Mouse (Mus musculus): ENCODE measurements around the gene Dnah12.

- TF ChIP-seq FLI1 (IDR thresholded peaks at IDR 0.05; ENCODE audit: low read length) (no peak), GATA1 (IDR thresholded peaks at IDR 0.05; ENCODE audit: borderline replicate concordance, low read length) (no peak)
These were observed 17.7 kb upstream of the Dnah12 start for GRCm38 (mm10) chr14:26675371-26675770.

All from megakaryocyte, embryonic 14.5 days (primary cell).